Mouse (Mus musculus): ENCODE results near the gene Gm17304. TPM values are rescaled to one million over a fixed set of nuclear protein-coding genes. Genes with fewer than 3 reads are reported as not detected.

Gm17304 gene
- polyA plus RNA-seq, 1 experiment from 2014 or later, result not detected

- Histone ChIP-seq H3K9ac (ENCODE audit: low read depth, low read length) (no peak overlapping the region), H3K4me1 (replicated peaks; ENCODE audit: insufficient read depth, low read length) (no peaks in the 10 kb centered on the region), H3K27me3 (ENCODE audit: insufficient read depth, low read length) (no peaks in the 10 kb centered on the region), H3K36me3 (ENCODE audit: insufficient read depth, low read length) (0 out of 2 replicates have a peak, but pooled peaks cover 4% of the 10 kb centered on the region), H3K9me3 (replicated peaks; ENCODE audit: low read length) (no peaks in the 10 kb centered on the region), H3K27ac (no peak overlapping the region), H3K4me3 (replicated peaks; ENCODE audit: low read depth, low read length) (no peak overlapping the region), H3K4me2 (ENCODE audit: low read length) (no peak overlapping the region)
- no peak for DNase-seq (ENCODE audit: low spot score)
- TF ChIP-seq CTCF (IDR thresholded peaks at IDR 0.05; ENCODE audit: low read depth), result no peak
- no peak for ATAC-seq (replicated peaks; ENCODE audit: low FRiP score, low read depth)
- 89% methylated on average over 2 of the region's 2 CpGs for WGBS
These were observed 6.1 kb downstream of the Gm17304 start for GRCm38 (mm10) chr5:106615006-106615405.

- H3K4me3 ChIP-seq (replicated peaks; ENCODE audit: low read depth, low read length), result no peak overlapping the region
- H3K27me3 ChIP-seq (ENCODE audit: insufficient read depth, low read length), result no peaks in the 10 kb centered on the region
- no peaks in the 10 kb centered on the region for H3K9me3 ChIP-seq (replicated peaks; ENCODE audit: low read length)
- TF ChIP-seq CTCF (IDR thresholded peaks at IDR 0.05; ENCODE audit: low read depth), result no peak
- H3K4me1 ChIP-seq (replicated peaks; ENCODE audit: insufficient read depth, low read length), result no peaks in the 10 kb centered on the region; the same call in 1 of the 2 replicates
- H3K4me2 ChIP-seq (ENCODE audit: low read length), result no peak overlapping the region
- ATAC-seq (replicated peaks; ENCODE audit: low FRiP score, low read depth) (no peak), DNase-seq (ENCODE audit: low spot score) (no peak)
- H3K36me3 ChIP-seq (ENCODE audit: insufficient read depth, low read length), result peaks cover 10% of the 10 kb centered on the region
- H3K9ac ChIP-seq (ENCODE audit: low read depth, low read length), result no peak overlapping the region
- H3K27ac ChIP-seq, result no peak overlapping the region
- 87% methylated on average over 6 of the region's 6 CpGs for WGBS
These were observed 11.5 kb downstream of the Gm17304 start for GRCm38 (mm10) chr5:106620446-106620845.

- H3K9ac ChIP-seq (ENCODE audit: low read depth, low read length), result no peak overlapping the region
- H3K36me3 ChIP-seq (ENCODE audit: insufficient read depth, low read length), result peaks cover 10% of the 10 kb centered on the region
These were observed 13.3 kb downstream of the Gm17304 start for GRCm38 (mm10) chr5:106622193-106622592.

GRCm38 (mm10) chr5:106623337-106623736 is 14.4 kb downstream of the Gm17304 start:
- 90% methylated on average over 4 of the region's 4 CpGs for WGBS
- no peak for TF ChIP-seq CTCF (IDR thresholded peaks at IDR 0.05; ENCODE audit: low read depth)
- H3K4me3 ChIP-seq (replicated peaks; ENCODE audit: low read depth, low read length), result no peak overlapping the region
- H3K36me3 ChIP-seq (ENCODE audit: insufficient read depth, low read length), result peaks cover 10% of the 10 kb centered on the region
- no peak for DNase-seq (ENCODE audit: low spot score)
- no peak overlapping the region for H3K9ac ChIP-seq (ENCODE audit: low read depth, low read length)
- H3K4me1 ChIP-seq (replicated peaks; ENCODE audit: insufficient read depth, low read length), result no peaks in the 10 kb centered on the region; the same call in 1 of the 2 replicates
- no peak overlapping the region for H3K4me2 ChIP-seq (ENCODE audit: low read length)
- no peak for ATAC-seq (replicated peaks; ENCODE audit: low FRiP score, low read depth)
- H3K9me3 ChIP-seq (replicated peaks; ENCODE audit: low read length), result no peaks in the 10 kb centered on the region
- H3K27me3 ChIP-seq (ENCODE audit: insufficient read depth, low read length), result no peaks in the 10 kb centered on the region
- H3K27ac ChIP-seq, result no peak overlapping the region

More at GRCm38 (mm10) chr5:106622193-106622592, 13.3 kb downstream of the Gm17304 start:
- WGBS, result 89% methylated on average over 5 of the region's 5 CpGs
- DNase-seq (ENCODE audit: low spot score) (no peak), ATAC-seq (replicated peaks; ENCODE audit: low FRiP score, low read depth) (no peak)
- TF ChIP-seq CTCF (IDR thresholded peaks at IDR 0.05; ENCODE audit: low read depth), result no peak
- no peak overlapping the region for H3K4me3 ChIP-seq (replicated peaks; ENCODE audit: low read depth, low read length)
- H3K27me3 ChIP-seq (ENCODE audit: insufficient read depth, low read length), result no peaks in the 10 kb centered on the region
- H3K4me2 ChIP-seq (ENCODE audit: low read length), result no peak overlapping the region
- H3K9me3 ChIP-seq (replicated peaks; ENCODE audit: low read length), result no peaks in the 10 kb centered on the region
- no peaks in the 10 kb centered on the region; the same call in 1 of the 2 replicates for H3K4me1 ChIP-seq (replicated peaks; ENCODE audit: insufficient read depth, low read length)
- H3K27ac ChIP-seq, result no peak overlapping the region

GRCm38 (mm10) chr5:106628369-106629149 is 19.7 kb downstream of the Gm17304 start:
- Histone ChIP-seq H3K9me3 (replicated peaks; ENCODE audit: low read length) (no peaks in the 10 kb centered on the region), H3K27ac (no peak overlapping the region), H3K36me3 (ENCODE audit: insufficient read depth, low read length) (peaks cover 3% of the 10 kb centered on the region), H3K27me3 (ENCODE audit: insufficient read depth, low read length) (no peaks in the 10 kb centered on the region), H3K4me2 (ENCODE audit: low read length) (no peak overlapping the region), H3K9ac (ENCODE audit: low read depth, low read length) (no peak overlapping the region), H3K4me3 (replicated peaks; ENCODE audit: low read depth, low read length) (no peak overlapping the region), H3K4me1 (replicated peaks; ENCODE audit: insufficient read depth, low read length) (no peaks in the 10 kb centered on the region)
- TF ChIP-seq CTCF (IDR thresholded peaks at IDR 0.05; ENCODE audit: low read depth), result no peak
- 37% methylated on average over 8 of the region's 8 CpGs for WGBS
- peak; percentile 82; the same call in 1 of the 2 replicates for ATAC-seq (replicated peaks; ENCODE audit: low FRiP score, low read depth)
- DNase-seq (ENCODE audit: low spot score), result peak; percentile 8

GRCm38 (mm10) chr5:106636423-106636946 is 27.6 kb downstream of the Gm17304 start:
- H3K4me1 ChIP-seq (replicated peaks; ENCODE audit: insufficient read depth, low read length), result no peaks in the 10 kb centered on the region
- no peak for ATAC-seq (replicated peaks; ENCODE audit: low FRiP score, low read depth)
- no peak for TF ChIP-seq CTCF (IDR thresholded peaks at IDR 0.05; ENCODE audit: low read depth)
- no peak for DNase-seq (ENCODE audit: low spot score)
- no peak overlapping the region for H3K27ac ChIP-seq
- no peaks in the 10 kb centered on the region for H3K27me3 ChIP-seq (ENCODE audit: insufficient read depth, low read length)
- no peaks in the 10 kb centered on the region for H3K9me3 ChIP-seq (replicated peaks; ENCODE audit: low read length)
- peaks cover 33% of the 10 kb centered on the region for H3K36me3 ChIP-seq (ENCODE audit: insufficient read depth, low read length)
- 90% methylated on average over 13 of the region's 13 CpGs for WGBS
- no peak overlapping the region for H3K4me3 ChIP-seq (replicated peaks; ENCODE audit: low read depth, low read length)
- H3K4me2 ChIP-seq (ENCODE audit: low read length), result no peak overlapping the region
- no peak overlapping the region for H3K9ac ChIP-seq (ENCODE audit: low read depth, low read length)

Measured in kidney, postnatal 0 days (tissue).